Mouse (Mus musculus) forebrain, postnatal 0 days (tissue): ENCODE measurements at regions not wholly inside any gene's neighbourhood (a gene's known extent, or its start where the extent isn't known, plus 50 kb on each side); places are given as distances from the start of the nearest gene placed in this dataset.

ENCODE experiments used
- ATAC-seq: fragments of 200-750 bp; cut with Nextera tagmentation; 2 replicates; pipeline ENCODE4 v1.8.0; 2017; ENCODE audit warnings: mild to moderate bottlenecking, moderate library complexity
- DNase-seq: peaks from one replicate; pipeline ENCODE4 v3.0.0-alpha.2; 2015
- H3K27ac ChIP-seq: fragments of 300-500 bp; sonication (generic); 2 replicates; pipeline ENCODE4 v1.5.1; 2014; ENCODE audit warnings: low read depth, mild to moderate bottlenecking, antibody characterized with exemption, low read length, moderate library complexity, mixed read lengths
- H3K27me3 ChIP-seq: fragments of 300-500 bp; sonication (generic); 2 replicates; pipeline ENCODE4 v1.6.1; 2014; ENCODE audit warnings: mild to moderate bottlenecking, low read length, mixed read lengths; ENCODE audit not compliant: insufficient read depth
- H3K36me3 ChIP-seq: fragments of 300-500 bp; sonication (generic); 2 replicates; pipeline ENCODE4 v1.6.1; 2014; ENCODE audit warnings: mild to moderate bottlenecking, moderate library complexity; ENCODE audit not compliant: insufficient read depth
- H3K4me1 ChIP-seq: fragments of 300-500 bp; sonication (generic); 2 replicates; pipeline ENCODE4 v1.6.1; 2014; ENCODE audit warnings: antibody characterized with exemption; ENCODE audit not compliant: insufficient read depth
- H3K4me2 ChIP-seq: fragments of 300-500 bp; sonication (generic); 2 replicates; pipeline ENCODE4 v1.6.1; 2014; ENCODE audit warnings: low read depth, mild to moderate bottlenecking, moderate library complexity
- H3K4me3 ChIP-seq: fragments of 300-500 bp; sonication (generic); 2 replicates; pipeline ENCODE4 v1.5.1; 2014; ENCODE audit warnings: low read depth, low read length, mixed read lengths
- H3K9ac ChIP-seq: fragments of 300-500 bp; sonication (generic); 2 replicates; pipeline ENCODE4 v1.6.1; 2014; ENCODE audit warnings: mild to moderate bottlenecking
- H3K9me3 ChIP-seq: fragments of 300-500 bp; sonication (generic); 2 replicates; pipeline ENCODE4 v1.6.1; 2016; ENCODE audit warnings: low read length
- CTCF ChIP-seq: sonication (generic); IDR thresholded peaks from 2 replicates; pipeline ENCODE4 v1.5.1; 2016; ENCODE audit warnings: antibody characterized with exemption, control low read depth, low read depth
- WGBS: fragments of 180-500 bp; shearing (Covaris S2); extraction: QIAGEN DNeasy Blood & Tissue Kit; methylation state at CpG from one replicate; pipeline ENCODE4 v1.1.7; 2014; 5-methylcytosine and 5-hydroxymethylcytosine counted together

GRCm38 (mm10) chr3:41288066-41288465, 205.2 kb upstream of the Pgrmc2 start:
- DNase-seq (no peak), ATAC-seq (no peak)
- no peaks in the 10 kb centered on the region for H3K36me3 ChIP-seq
- H3K27ac ChIP-seq, result no peak overlapping the region
- WGBS, result 95% methylated on average over 4 of the region's 4 CpGs
- no peaks in the 10 kb centered on the region for H3K4me1 ChIP-seq
- no peaks in the 10 kb centered on the region for H3K27me3 ChIP-seq
- H3K4me3 ChIP-seq, result no peak overlapping the region
- no peak overlapping the region for H3K9ac ChIP-seq
- no peak overlapping the region for H3K4me2 ChIP-seq
- no peaks in the 10 kb centered on the region for H3K9me3 ChIP-seq
- no peak for TF ChIP-seq CTCF

GRCm38 (mm10) chr3:41285336-41285735, 202.5 kb upstream of the Pgrmc2 start:
- TF ChIP-seq CTCF, result no peak
- no peak overlapping the region for H3K4me3 ChIP-seq
- no peak overlapping the region for H3K9ac ChIP-seq
- no peaks in the 10 kb centered on the region for H3K9me3 ChIP-seq
- WGBS, result 79% methylated on average over 5 of the region's 5 CpGs
- no peaks in the 10 kb centered on the region for H3K27me3 ChIP-seq
- DNase-seq, result no peak
- no peak for ATAC-seq
- H3K36me3 ChIP-seq, result no peaks in the 10 kb centered on the region
- no peaks in the 10 kb centered on the region for H3K4me1 ChIP-seq
- H3K27ac ChIP-seq, result no peak overlapping the region
- no peak overlapping the region for H3K4me2 ChIP-seq

- Histone ChIP-seq H3K36me3 (no peaks in the 10 kb centered on the region), H3K27ac (no peak overlapping the region), H3K9ac (no peak overlapping the region), H3K4me3 (no peak overlapping the region), H3K4me2 (no peak overlapping the region), H3K9me3 (no peaks in the 10 kb centered on the region), H3K4me1 (no peaks in the 10 kb centered on the region), H3K27me3 (no peaks in the 10 kb centered on the region)
- WGBS, result 64% methylated on average over 13 of the region's 13 CpGs
- ATAC-seq (peak; percentile 59), DNase-seq (no peak)
- TF ChIP-seq CTCF, result no peak
Measured at GRCm38 (mm10) chr3:41284897-41285296, 202.1 kb upstream of the Pgrmc2 start.

DNA sequence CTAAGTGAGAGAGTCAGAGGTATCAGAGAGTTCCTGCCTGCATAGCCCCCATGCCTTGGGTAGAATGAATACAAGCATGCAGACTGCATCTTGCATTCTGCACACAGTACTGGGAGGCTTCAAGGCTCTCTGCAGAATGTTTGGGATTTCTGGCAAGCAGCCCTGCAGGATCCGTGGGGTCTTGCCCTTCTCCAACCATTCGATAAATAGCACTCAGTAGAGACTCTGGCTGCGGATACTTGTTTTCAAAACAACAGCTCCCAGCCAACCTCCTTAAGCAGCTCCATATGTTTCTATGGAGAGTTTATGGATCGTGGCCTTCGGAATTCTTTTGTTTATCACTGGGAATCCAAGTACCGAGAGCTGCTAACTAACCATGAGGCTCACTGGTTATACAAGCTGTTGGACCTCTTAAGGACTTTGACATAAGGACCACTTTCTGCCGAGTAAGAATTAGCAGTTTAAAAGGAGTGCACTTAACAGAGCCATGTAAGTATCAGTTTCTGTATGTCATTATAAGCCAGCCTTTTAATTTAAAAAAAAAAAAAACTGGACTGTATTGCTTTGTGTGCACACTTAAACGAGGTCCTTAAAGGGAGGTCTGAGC, 199.7 kb upstream of the Pgrmc2 start:
- no peaks in the 10 kb centered on the region for H3K36me3 ChIP-seq
- H3K4me2 ChIP-seq, result no peak overlapping the region
- H3K27me3 ChIP-seq, result no peaks in the 10 kb centered on the region
- WGBS, result 27% methylated on average over 8 of the region's 8 CpGs
- no peaks in the 10 kb centered on the region for H3K9me3 ChIP-seq
- no peak overlapping the region for H3K9ac ChIP-seq
- DNase-seq, result no peak
- H3K4me1 ChIP-seq, result no peaks in the 10 kb centered on the region
- H3K27ac ChIP-seq, result no peak overlapping the region
- TF ChIP-seq CTCF, result no peak
- H3K4me3 ChIP-seq, result no peak overlapping the region
- ATAC-seq, result peak; percentile 43

GRCm38 (mm10) chr3:41276096-41276495, 193.2 kb upstream of the Pgrmc2 start:
- Histone ChIP-seq H3K4me3 (no peak overlapping the region), H3K4me1 (no peaks in the 10 kb centered on the region), H3K27me3 (no peaks in the 10 kb centered on the region), H3K27ac (no peak overlapping the region), H3K36me3 (no peaks in the 10 kb centered on the region), H3K4me2 (no peak overlapping the region), H3K9ac (no peak overlapping the region), H3K9me3 (no peaks in the 10 kb centered on the region)
- WGBS, result 92% methylated on average over 9 of the region's 9 CpGs
- DNase-seq (no peak), ATAC-seq (no peak)
- no peak for TF ChIP-seq CTCF

- ATAC-seq, result no peak
- H3K4me2 ChIP-seq, result no peak overlapping the region
- H3K27me3 ChIP-seq, result no peaks in the 10 kb centered on the region
- H3K9ac ChIP-seq, result no peak overlapping the region
- WGBS, result 80% methylated on average over 4 of the region's 4 CpGs
- no peak overlapping the region for H3K27ac ChIP-seq
- no peak for TF ChIP-seq CTCF
- H3K9me3 ChIP-seq, result no peaks in the 10 kb centered on the region
- no peaks in the 10 kb centered on the region for H3K36me3 ChIP-seq
- H3K4me1 ChIP-seq, result no peaks in the 10 kb centered on the region
- no peak for DNase-seq
- no peak overlapping the region for H3K4me3 ChIP-seq
Measured at GRCm38 (mm10) chr3:41268516-41268915, 185.7 kb upstream of the Pgrmc2 start.

DNA sequence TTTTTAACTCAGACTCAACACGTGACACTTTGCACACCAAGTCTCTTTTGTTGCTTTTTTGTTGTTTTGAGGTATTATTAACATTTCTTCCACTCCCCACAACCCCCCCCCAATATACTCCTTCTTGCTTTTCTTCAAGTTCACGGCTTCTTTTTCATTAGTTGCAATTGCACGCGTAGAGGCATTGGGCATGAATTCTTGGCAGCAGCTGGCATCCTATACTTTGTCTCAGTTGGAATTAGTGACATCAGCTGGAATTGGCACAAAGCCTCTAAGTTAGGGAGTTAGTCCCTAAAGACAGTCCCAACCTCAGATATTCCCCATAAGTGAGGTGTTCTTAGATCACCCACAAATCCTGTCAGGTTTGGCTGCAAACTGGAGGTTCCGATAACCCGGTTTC, 183.4 kb upstream of the Pgrmc2 start:
- no peaks in the 10 kb centered on the region for H3K27me3 ChIP-seq
- 53% methylated on average over 6 of the region's 6 CpGs for whole genome bisulfite sequencing
- no peak for TF ChIP-seq CTCF
- no peak for DNase-seq
- H3K27ac ChIP-seq, result no peak overlapping the region
- no peaks in the 10 kb centered on the region for H3K9me3 ChIP-seq
- no peak overlapping the region for H3K4me2 ChIP-seq
- H3K4me1 ChIP-seq, result no peaks in the 10 kb centered on the region
- H3K9ac ChIP-seq, result no peak overlapping the region
- no peaks in the 10 kb centered on the region for H3K36me3 ChIP-seq
- H3K4me3 ChIP-seq, result no peak overlapping the region
- ATAC-seq, result no peak
